Mouse (Mus musculus) MEL (cell line): ENCODE data around the gene Lce1h. TPM values are rescaled to one million over a fixed set of nuclear protein-coding genes. Genes with fewer than 3 reads are reported as not detected.
A peak's percentile ranks its signal among the peaks of the same experiment; 100 is the strongest.

ENCODE experiments used
- DNase-seq: peaks from one replicate; pipeline ENCODE4 v3.0.0; 2011; ENCODE audit warnings: low read depth, low spot score
- H3K27ac ChIP-seq: 2 replicates; pipeline ENCODE4 v1.5.1; 2012; ENCODE audit warnings: low read depth, mild to moderate bottlenecking, control low read depth, low read length, moderate library complexity; ENCODE audit not compliant: control insufficient read depth
- H3K27me3 ChIP-seq, 2 experiments: fragments of 150-350 bp in 1 of 2; sonication (generic) in 1 of 2; 2 replicates each; pipeline ENCODE4 v1.6.1; 2012; ENCODE audit warnings: low read length in 2 of 2, mild to moderate bottlenecking in 2 of 2, improper control_type of control experiment in 1 of 2, moderate library complexity in 1 of 2; ENCODE audit not compliant: insufficient read depth in 2 of 2, control insufficient read depth in 1 of 2
- H3K36me3 ChIP-seq, 2 experiments: 2 replicates each; pipeline ENCODE4 v1.6.1; 2012 to 2014; ENCODE audit warnings: low read length in 2 of 2, improper control_type of control experiment in 1 of 2, inconsistent platforms in 1 of 2, mild to moderate bottlenecking in 1 of 2; ENCODE audit not compliant: insufficient read depth in 2 of 2, control insufficient read depth in 1 of 2
- H3K4me1 ChIP-seq, 2 experiments: fragments of 150-350 bp in 1 of 2; sonication (generic) in 1 of 2; 2 replicates each; pipeline ENCODE4 v1.6.1; 2012; ENCODE audit warnings: low read length in 2 of 2, improper control_type of control experiment in 1 of 2, mild to moderate bottlenecking in 1 of 2; ENCODE audit not compliant: insufficient read depth in 2 of 2, control insufficient read depth in 1 of 2
- H3K4me3 ChIP-seq, 2 experiments: fragments of 150-350 bp in 1 of 2; sonication (generic) in 1 of 2; 2 replicates each; pipeline ENCODE4 v1.5.1; 2012; ENCODE audit warnings: low read depth in 2 of 2, low read length in 2 of 2, mild to moderate bottlenecking in 2 of 2, moderate library complexity in 2 of 2, control low read depth in 1 of 2, improper control_type of control experiment in 1 of 2; ENCODE audit not compliant: control insufficient read depth in 1 of 2, insufficient read depth in 1 of 2
- H3K79me2 ChIP-seq: 2 replicates; pipeline ENCODE4 v1.6.1; 2012; ENCODE audit warnings: mild to moderate bottlenecking, low read length, moderate library complexity; ENCODE audit not compliant: control insufficient read depth, poor library complexity, insufficient read depth
- H3K9ac ChIP-seq: 2 replicates; pipeline ENCODE4 v1.6.1; 2012; ENCODE audit warnings: low read depth, mild to moderate bottlenecking, control low read depth, low read length, moderate library complexity; ENCODE audit not compliant: control insufficient read depth, poor library complexity, severe bottlenecking
- H3K9me3 ChIP-seq: fragments of 150-350 bp; sonication (generic); replicated peaks from 2 replicates; pipeline ENCODE4 v1.6.1; 2012; ENCODE audit warnings: mild to moderate bottlenecking, low read length, improper control_type of control experiment, moderate library complexity; ENCODE audit not compliant: insufficient read depth
- CHD1 ChIP-seq: IDR thresholded peaks from 2 replicates; pipeline ENCODE4 v1.6.1; 2012; ENCODE audit warnings: low read depth, mild to moderate bottlenecking, inconsistent platforms, low read length, improper control_type of control experiment
- CHD2 ChIP-seq: IDR thresholded peaks from 2 replicates; pipeline ENCODE4 v1.6.1; 2011; ENCODE audit warnings: low read length, improper control_type of control experiment
- CTCF ChIP-seq, 3 experiments: IDR thresholded peaks in 2 of 3; conservative IDR thresholded peaks in 1 of 3; 2 replicates each; pipeline ENCODE4 v1.5.1; 2011 to 2012; ENCODE audit warnings: low read length in 3 of 3, low read depth in 2 of 3, mild to moderate bottlenecking in 2 of 3, improper control_type of control experiment in 1 of 3, inconsistent platforms in 1 of 3, mixed read lengths in 1 of 3, moderate library complexity in 1 of 3; ENCODE audit not compliant: control insufficient read depth in 1 of 3, insufficient read depth in 1 of 3, poor library complexity in 1 of 3, severe bottlenecking in 1 of 3
- ELF1 ChIP-seq: IDR thresholded peaks from 2 replicates; pipeline ENCODE4 v1.6.1; 2014; ENCODE audit warnings: low read depth, mild to moderate bottlenecking, inconsistent platforms, low read length, improper control_type of control experiment, moderate library complexity
- EP300 ChIP-seq, 2 experiments: IDR thresholded peaks; 2 replicates each; pipeline ENCODE4 v1.6.1; 2011; ENCODE audit warnings: improper control_type of control experiment in 2 of 2, low read length in 2 of 2, low read depth in 1 of 2, mild to moderate bottlenecking in 1 of 2
- GATA1 ChIP-seq: IDR thresholded peaks from 2 replicates; pipeline ENCODE4 v1.6.1; 2011; ENCODE audit warnings: low read depth, low read length, improper control_type of control experiment
- HCFC1 ChIP-seq: IDR thresholded peaks from 2 replicates; pipeline ENCODE4 v1.6.1; 2012; ENCODE audit warnings: low read depth, mild to moderate bottlenecking, inconsistent platforms, low read length, improper control_type of control experiment, moderate library complexity
- JUND ChIP-seq: IDR thresholded peaks from 2 replicates; pipeline ENCODE4 v1.6.1; 2011; ENCODE audit warnings: low read depth, mild to moderate bottlenecking, improper control_type of control experiment, low read length
- KAT2A ChIP-seq: conservative IDR thresholded peaks from 2 replicates; pipeline ENCODE4 v1.6.1; 2012; ENCODE audit warnings: low read depth, low read length, improper control_type of control experiment, inconsistent platforms
- MAFK ChIP-seq: IDR thresholded peaks from 2 replicates; pipeline ENCODE4 v1.6.1; 2011; ENCODE audit warnings: low read depth, mild to moderate bottlenecking, low read length, improper control_type of control experiment, borderline replicate concordance
- MEF2A ChIP-seq: IDR thresholded peaks from 2 replicates; pipeline ENCODE4 v1.6.1; 2014; ENCODE audit warnings: low read depth, mild to moderate bottlenecking, inconsistent platforms, low read length, improper control_type of control experiment; ENCODE audit not compliant: poor library complexity, insufficient replicate concordance, severe bottlenecking; ENCODE audit errors: extremely low read depth
- MXI1 ChIP-seq: IDR thresholded peaks from 2 replicates; pipeline ENCODE4 v1.6.1; 2011; ENCODE audit warnings: mild to moderate bottlenecking, low read depth, low read length, improper control_type of control experiment
- POLR2AphosphoS2 ChIP-seq: IDR thresholded peaks from 2 replicates; pipeline ENCODE4 v1.6.1; 2011; ENCODE audit warnings: low read length, improper control_type of control experiment
- POLR2AphosphoS5 ChIP-seq: IDR thresholded peaks from 2 replicates; pipeline ENCODE4 v1.6.1; 2012; ENCODE audit warnings: low read depth, borderline replicate concordance, mild to moderate bottlenecking, inconsistent platforms, low read length, moderate library complexity, mixed read lengths
- RAD21 ChIP-seq: IDR thresholded peaks from 2 replicates; pipeline ENCODE4 v1.6.1; 2011; ENCODE audit warnings: mild to moderate bottlenecking, low read depth, low read length, improper control_type of control experiment
- RCOR1 ChIP-seq: IDR thresholded peaks from 2 replicates; pipeline ENCODE4 v1.6.1; 2012; ENCODE audit warnings: low read depth, mild to moderate bottlenecking, inconsistent platforms, low read length, improper control_type of control experiment
- TBP ChIP-seq: IDR thresholded peaks from 2 replicates; pipeline ENCODE4 v1.8.0; 2011; ENCODE audit warnings: low read depth, low read length, improper control_type of control experiment
- UBTF ChIP-seq: IDR thresholded peaks from 2 replicates; pipeline ENCODE4 v1.6.1; 2012; ENCODE audit warnings: low read depth, mild to moderate bottlenecking, inconsistent platforms, low read length, improper control_type of control experiment, moderate library complexity, borderline replicate concordance; ENCODE audit not compliant: insufficient read depth
- USF2 ChIP-seq, 2 experiments: IDR thresholded peaks; 2 replicates each; pipeline ENCODE4 v1.6.1; 2011 to 2012; ENCODE audit warnings: improper control_type of control experiment in 2 of 2, low read length in 2 of 2, borderline replicate concordance in 1 of 2, inconsistent platforms in 1 of 2, low read depth in 1 of 2, mild to moderate bottlenecking in 1 of 2; ENCODE audit not compliant: insufficient read depth in 1 of 2
- ZMIZ1 ChIP-seq: IDR thresholded peaks from 2 replicates; pipeline ENCODE4 v1.6.1; 2012; ENCODE audit warnings: low read depth, mild to moderate bottlenecking, inconsistent platforms, low read length, improper control_type of control experiment, moderate library complexity
- ZNF384 ChIP-seq: IDR thresholded peaks from 2 replicates; pipeline ENCODE4 v1.6.1; 2012; ENCODE audit warnings: low read depth, mild to moderate bottlenecking, inconsistent platforms, low read length, improper control_type of control experiment
- polyA plus RNA-seq, 2 experiments: library from polyadenylated mRNA; stranded (reverse) in 1 of 2; unstranded in 1 of 2; fragments of >175 nt in 1 of 2; fragments of >200 nt in 1 of 2; gene quantifications; 2 replicates each; pipeline versions ENCODE4 v1.2.1 to v1.2.4; 2012; ENCODE audit warnings: low replicate concordance in 2 of 2, low read depth in 1 of 2; ENCODE audit not compliant: insufficient read length in 2 of 2, insufficient read depth in 1 of 2, missing spikeins in 1 of 2
- total RNA-seq: library from RNA; depleted of rRNA; stranded (reverse); fragments of 300-350 nt; gene quantifications from 2 replicates; pipeline ENCODE4 v1.2.3, GENCODE M21; 2012

Gene Lce1h
- total and polyA plus RNA-seq, 3 experiments = not detected

DNA sequence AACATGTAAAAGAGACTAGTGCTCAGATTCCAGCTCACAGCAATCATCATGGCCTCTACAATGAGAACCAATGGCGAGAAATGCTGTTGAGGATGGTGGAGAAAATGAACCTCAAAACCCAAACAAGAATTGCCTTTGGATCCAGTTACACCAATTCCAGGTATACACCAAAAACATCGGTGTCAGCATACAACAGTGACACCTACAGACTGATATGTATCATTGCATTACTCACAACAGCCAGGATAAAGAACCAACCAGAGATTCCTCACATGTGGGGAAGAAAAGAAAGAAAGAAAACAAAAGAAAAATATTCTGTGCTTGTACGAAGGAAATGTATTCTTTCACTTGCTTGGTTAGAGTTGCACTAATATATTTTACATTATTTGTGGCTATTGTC is 6.7 kb upstream of the Lce1h start:
- no peak for TF ChIP-seq MXI1
- no peak for TF ChIP-seq RCOR1
- no peak for TF ChIP-seq ELF1
- no peak for TF ChIP-seq TBP
- TF ChIP-seq KAT2A = no peak
- TF ChIP-seq POLR2AphosphoS2 = no peak
- TF ChIP-seq MEF2A = no peak
- TF ChIP-seq USF2 (IDR thresholded peaks at IDR 0.05; ENCODE audit: borderline replicate concordance in 1 of 2, insufficient read depth in 1 of 2, low read depth in 1 of 2, low read length in 2 of 2) = no peak
- no peak for TF ChIP-seq CHD1
- no peak for TF ChIP-seq ZNF384
- no peak for TF ChIP-seq POLR2AphosphoS5
- peak in 2 of 3 experiments; percentile 16 to 39; a peak in 3 of 6 replicates for TF ChIP-seq CTCF (IDR thresholded peaks at IDR 0.05 in 2 of 3, conservative IDR thresholded peaks at IDR 0.05 in 1 of 3; ENCODE audit: control insufficient read depth in 1 of 3, insufficient read depth in 1 of 3, low read depth in 2 of 3, low read length in 3 of 3, poor library complexity in 1 of 3, severe bottlenecking in 1 of 3)
- TF ChIP-seq JUND = no peak
- TF ChIP-seq CHD2 = no peak
- peak; percentile 29 for TF ChIP-seq RAD21
- no peak for TF ChIP-seq GATA1
- TF ChIP-seq ZMIZ1 = no peak

GRCm38 (mm10) chr3:92753197-92753596 is 11.7 kb downstream of the Lce1h start:
- Histone ChIP-seq H3K4me1 (no peaks in the 10 kb centered on the region), H3K9me3 (no peaks in the 10 kb centered on the region), H3K36me3 (no peaks in the 10 kb centered on the region), H3K4me3 (no peak overlapping the region), H3K27ac (no peak overlapping the region), H3K27me3 (no peaks in the 10 kb centered on the region), H3K79me2 (no peaks in the 10 kb centered on the region), H3K9ac (no peak overlapping the region)
- DNase-seq = no peak
- TF ChIP-seq EP300 (IDR thresholded peaks at IDR 0.05; ENCODE audit: low read depth in 1 of 2, low read length in 2 of 2) (no peak), MAFK (no peak), UBTF (no peak), RAD21 (no peak), HCFC1 (no peak), ZNF384 (no peak)

More for the DNA sequence above, 6.7 kb upstream of the Lce1h start:
- peak; percentile 7 for DNase-seq
- Histone ChIP-seq H3K27me3 (no peaks in the 10 kb centered on the region), H3K36me3 (no peaks in the 10 kb centered on the region), H3K9ac (no peak overlapping the region), H3K79me2 (no peaks in the 10 kb centered on the region), H3K9me3 (no peaks in the 10 kb centered on the region), H3K27ac (no peak overlapping the region), H3K4me1 (no peaks in the 10 kb centered on the region), H3K4me3 (no peak overlapping the region)
